Mouse (Mus musculus) skeletal muscle tissue, postnatal 0 days (tissue): ENCODE measurements around the gene Farp1. TPM values are rescaled to one million over a fixed set of nuclear protein-coding genes. Genes with fewer than 3 reads are reported as not detected.

Experiments used
- polyA plus RNA-seq: library from polyadenylated mRNA; unstranded; fragments of >200 nt; fragmentation: Nextera tagmentation; extraction: Ambion mirVana; gene quantifications from 2 replicates; pipeline ENCODE4 v1.2.1, GENCODE M21; 2015

Farp1 gene
- 10.3 and 10.5 TPM in 2 replicates for polyA plus RNA-seq

DNA sequence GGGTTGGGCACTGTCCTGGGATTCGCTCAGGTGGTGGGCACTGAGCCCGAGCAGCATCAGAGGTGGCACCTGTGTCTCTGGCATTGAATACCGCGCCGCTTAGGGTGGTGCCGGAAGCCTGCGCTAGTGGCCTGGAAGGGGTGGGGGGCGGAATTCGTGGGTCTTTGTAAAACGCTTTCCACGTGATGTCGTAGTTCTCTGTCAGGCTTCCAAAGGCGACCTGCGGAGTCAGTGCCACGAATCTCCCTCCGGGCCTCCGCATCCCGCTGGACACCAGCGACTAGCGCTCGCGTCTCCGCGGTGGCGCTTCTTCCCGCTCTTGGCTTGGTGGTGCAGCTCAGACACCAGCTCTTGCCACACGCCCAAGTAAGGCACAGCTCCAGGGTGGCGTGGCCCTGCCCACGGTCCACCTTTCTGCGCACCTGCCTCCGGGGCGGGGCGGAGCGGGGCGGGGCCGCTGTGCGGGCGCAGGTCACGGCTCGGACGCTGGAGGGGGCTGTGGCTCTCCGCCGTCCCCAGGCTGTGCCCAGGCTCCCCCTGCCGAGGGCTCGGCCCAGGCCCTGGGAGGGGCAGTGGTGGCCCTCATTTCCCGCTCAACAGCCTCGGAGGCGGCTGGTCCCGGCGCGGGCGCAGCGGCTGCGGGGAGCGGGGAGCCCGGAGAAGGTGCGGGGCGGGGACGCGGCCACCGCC, at the start of gene Farp1:
TSS of gene Farp1 (plus strand) at position 228 of the 690 bp plus-strand sequence.

Other genes with a start within 250 kb of the Farp1 start
- 47.1 and 49.3 TPM in 2 replicates for gene Ipo5, start 124.0 kb upstream of the Farp1 start, polyA plus RNA-seq